ENCODE assay signal across 9 mouse cellular contexts in genomic region chr3:148729242-148729680, GRCm38 (mm10).
DNase-seq lines count a peak whose midpoint lies in the region; ATAC-seq and TF ChIP-seq lines count a peak whose summit lies in the region.
"Had no signal": no experiment of that assay in that cellular context is flagged by ENCODE, and none has a peak within 500 bp of the region (broad histone marks: within the 10 kb centered on the region; RNA-seq: fewer than 3 reads in every experiment).

No protein-coding gene starts in this region.

- no peak for TF ChIP-seq POLR2A in brain, embryonic 14.5 days (IDR thresholded peaks at IDR 0.05; ENCODE audit: borderline replicate concordance, extremely low read depth, insufficient read depth, insufficient read length, poor library complexity, severe bottlenecking)

- no peak overlapping the region for H3K9ac ChIP-seq in heart, embryonic 12.5 days
- H3K9ac ChIP-seq in neural tube, embryonic 13.5 days = no peak overlapping the region
- H3K9ac ChIP-seq: heart, embryonic 13.5 days had no signal

- peaks cover 3% of the 10 kb centered on the region; the same call in 1 of the 2 replicates for H3K9me3 ChIP-seq in heart, embryonic 12.5 days (replicated peaks)
- no peaks in the 10 kb centered on the region for H3K9me3 ChIP-seq in heart, embryonic 10.5 days
- peaks cover 6% of the 10 kb centered on the region; the same call in 1 of the 2 replicates for H3K9me3 ChIP-seq in neural tube, embryonic 13.5 days

- no peak overlapping the region for H3K4me3 ChIP-seq in heart, embryonic 12.5 days
- H3K4me3 ChIP-seq in heart, embryonic 10.5 days = no peak overlapping the region
- H3K4me3 ChIP-seq in neural tube, embryonic 13.5 days = no peak overlapping the region
- H3K4me3 ChIP-seq: heart, embryonic 13.5 days had no signal

- WGBS in heart, embryonic 12.5 days = 43% methylated on average over 7 of the region's 7 CpGs
- WGBS in heart, embryonic 10.5 days = 56% methylated on average over 7 of the region's 7 CpGs
- WGBS in neural tube, embryonic 13.5 days = 71% methylated on average over 7 of the region's 7 CpGs

- peaks cover 27% of the 10 kb centered on the region for H3K4me1 ChIP-seq in heart, embryonic 12.5 days (replicated peaks)
- H3K4me1 ChIP-seq in heart, embryonic 10.5 days = peaks cover 12% of the 10 kb centered on the region; the same call in 1 of the 2 replicates
- peaks cover 24% of the 10 kb centered on the region for H3K4me1 ChIP-seq in neural tube, embryonic 13.5 days (replicated peaks)

- TF ChIP-seq CTCF in brain, embryonic 14.5 days (IDR thresholded peaks at IDR 0.05; ENCODE audit: borderline replicate concordance, extremely low read depth, insufficient read depth, insufficient read length) = no peak

- no peak for DNase-seq in heart, embryonic 10.5 days (ENCODE audit: low spot score)
- DNase-seq in brain, embryonic 14.5 days (ENCODE audit: low read depth) = peak; percentile 34
- peak; percentile 23 for DNase-seq in liver
- no peak for DNase-seq in left cerebral cortex, adult 8-10 months (ENCODE audit: low spot score in 2 of 2)

- H3K36me3 ChIP-seq in heart, embryonic 12.5 days = no peaks in the 10 kb centered on the region
- no peaks in the 10 kb centered on the region for H3K36me3 ChIP-seq in heart, embryonic 10.5 days
- no peaks in the 10 kb centered on the region for H3K36me3 ChIP-seq in neural tube, embryonic 13.5 days
- H3K36me3 ChIP-seq: heart, embryonic 13.5 days had no signal

- no peak overlapping the region for H3K4me2 ChIP-seq in heart, embryonic 12.5 days
- H3K4me2 ChIP-seq in neural tube, embryonic 13.5 days = no peak overlapping the region
- H3K4me2 ChIP-seq: heart, embryonic 13.5 days had no signal

- H3K27ac ChIP-seq in heart, embryonic 12.5 days (ENCODE audit: poor library complexity, severe bottlenecking) = no peak overlapping the region
- H3K27ac ChIP-seq in heart, embryonic 10.5 days = no peak overlapping the region
- H3K27ac ChIP-seq in neural tube, embryonic 13.5 days (replicated peaks) = 0 out of 2 replicates have a peak overlapping the region, but pooled peaks have one; percentile 3
- H3K27ac ChIP-seq: heart, embryonic 13.5 days had no signal

- 0 out of 2 replicates have a peak, but pooled peaks have one; percentile 36 for ATAC-seq in heart, embryonic 12.5 days (ENCODE audit: insufficient number of reproducible peaks, low FRiP score)
- peak; percentile 78 for ATAC-seq in neural tube, embryonic 13.5 days (ENCODE audit: low read depth)
- ATAC-seq in erythroblast, adult 5-6 weeks (replicated peaks; ENCODE audit: low FRiP score, poor library complexity, severe bottlenecking) = no peak
- ATAC-seq in erythroid progenitor cell, adult 5-6 weeks (replicated peaks; ENCODE audit: low FRiP score, poor library complexity, severe bottlenecking) = no peak

- no peaks in the 10 kb centered on the region for H3K27me3 ChIP-seq in heart, embryonic 12.5 days (replicated peaks)
- no peaks in the 10 kb centered on the region for H3K27me3 ChIP-seq in heart, embryonic 10.5 days (ENCODE audit: insufficient read depth, poor library complexity, severe bottlenecking)
- no peaks in the 10 kb centered on the region for H3K27me3 ChIP-seq in neural tube, embryonic 13.5 days
- H3K27me3 ChIP-seq: heart, embryonic 13.5 days had no signal

Comparison
In these comparisons a context has a peak if more than half of its experiments do, and no peak if none do; other contexts are left out.
1. ATAC-seq: peak in heart, embryonic 12.5 days (single experiment) and neural tube, embryonic 13.5 days (single experiment); none in erythroblast, adult 5-6 weeks (single experiment) and erythroid progenitor cell, adult 5-6 weeks (single experiment).
2. DNase-seq: peak in brain, embryonic 14.5 days (single experiment) and liver (single experiment); none in heart, embryonic 10.5 days (single experiment) and left cerebral cortex, adult 8-10 months (0 of 2).